Mouse (Mus musculus): ENCODE results near the gene Sag.
A peak's percentile ranks its signal among the peaks of the same experiment; 100 is the strongest.

The Sag gene

GRCm38 (mm10) chr1:87854851-87855251 lies 51.4 kb downstream of the Sag start:
- peak in 1 of 2 experiments; percentile 76 for DNase-seq

GRCm38 (mm10) chr1:87855522-87855921 lies 52.0 kb downstream of the Sag start:
- DNase-seq: no peak

GRCm38 (mm10) chr1:87856823-87857222 lies 53.3 kb downstream of the Sag start:
- DNase-seq: no peak

DNA sequence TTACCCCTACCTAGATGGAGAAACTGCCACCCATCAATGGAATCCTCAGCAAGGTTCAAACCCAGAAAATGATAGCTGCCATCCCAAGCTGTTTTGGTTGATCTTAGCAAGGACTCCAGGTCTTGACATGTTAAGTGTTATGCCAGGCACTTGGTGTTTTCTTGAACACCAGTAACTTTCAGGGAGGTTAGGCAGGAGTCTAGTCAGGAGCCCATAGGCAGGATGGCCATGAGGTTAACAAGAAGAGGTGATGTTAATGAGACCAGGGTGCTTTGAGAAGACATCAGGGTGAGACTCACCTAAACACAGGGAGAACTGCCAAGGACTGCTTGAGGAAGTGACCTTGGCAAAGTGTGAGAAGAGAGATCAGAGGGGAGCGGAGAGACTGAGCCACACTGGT lies 54.6 kb downstream of the Sag start:
- no peak for DNase-seq

- no peak for DNase-seq
Observed at GRCm38 (mm10) chr1:87858529-87858928, 55.0 kb downstream of the Sag start.

DNA sequence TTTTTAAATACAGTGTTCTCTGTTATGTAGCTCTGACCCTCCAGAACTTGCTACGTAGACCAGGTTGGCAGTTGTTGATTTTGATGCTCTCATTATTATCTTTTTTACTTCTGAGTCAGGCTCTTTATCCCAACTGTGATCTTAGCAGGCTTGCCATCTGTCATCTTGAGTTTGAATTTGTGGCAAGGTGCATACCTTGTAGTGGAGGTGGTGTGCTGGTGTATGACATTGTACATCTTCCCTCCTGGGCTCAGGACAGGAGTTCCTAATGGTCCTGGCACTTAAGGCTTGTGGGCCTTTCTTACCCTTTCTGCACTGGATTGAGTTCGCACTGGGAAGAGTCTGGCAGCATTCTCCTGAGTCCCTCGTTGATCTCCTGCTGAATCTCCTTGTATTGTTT lies 60.1 kb downstream of the Sag start:
- DNase-seq: no peak

GRCm38 (mm10) chr1:87864889-87865288 lies 61.4 kb downstream of the Sag start:
- no peak for DNase-seq

- DNase-seq: peak in 1 of 2 experiments; percentile 44
Observed at GRCm38 (mm10) chr1:87866672-87867071, 63.2 kb downstream of the Sag start.

DNA sequence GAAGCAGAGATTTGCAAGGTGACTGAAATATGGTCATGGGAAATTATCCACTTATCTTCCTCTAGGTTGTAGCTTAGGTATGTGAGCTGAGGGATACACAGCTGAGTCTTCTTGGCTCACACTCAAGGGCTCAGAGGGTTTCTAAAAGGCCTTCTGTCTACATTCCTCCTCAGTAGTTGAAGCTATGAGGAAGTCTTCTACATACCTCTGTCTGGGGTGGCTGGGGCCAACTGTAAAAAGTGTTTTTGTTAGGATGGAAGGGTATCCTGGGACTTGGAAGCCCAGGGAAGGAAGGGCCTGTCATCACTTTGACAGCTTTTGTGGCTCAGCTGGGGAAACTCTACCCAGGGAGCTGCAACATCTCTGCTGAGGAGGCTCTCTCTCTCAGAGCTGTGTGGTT lies 68.1 kb downstream of the Sag start:
- no peak for DNase-seq

GRCm38 (mm10) chr1:87873081-87873480 lies 69.6 kb downstream of the Sag start:
- DNase-seq: no peak

DNA sequence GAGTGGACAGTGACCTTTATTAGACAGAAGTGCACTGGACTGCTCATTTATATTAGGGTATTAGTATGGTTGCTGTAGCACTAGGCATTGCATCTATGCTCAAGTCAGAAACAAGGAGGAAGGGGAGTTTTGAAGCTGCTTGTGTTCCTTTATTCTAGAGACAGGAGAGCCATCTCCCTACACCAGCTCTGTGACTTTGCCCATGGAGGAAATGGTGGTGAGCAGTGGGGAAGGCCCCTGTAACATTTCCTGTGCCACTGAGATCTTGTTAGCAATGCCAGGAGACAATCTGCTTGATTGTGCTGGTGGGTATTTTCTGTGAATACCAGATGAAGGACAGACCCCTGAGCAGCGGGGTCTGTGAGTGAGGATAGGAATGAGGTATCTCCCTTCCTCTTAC lies 72.6 kb downstream of the Sag start:
- no peak for DNase-seq

DNA sequence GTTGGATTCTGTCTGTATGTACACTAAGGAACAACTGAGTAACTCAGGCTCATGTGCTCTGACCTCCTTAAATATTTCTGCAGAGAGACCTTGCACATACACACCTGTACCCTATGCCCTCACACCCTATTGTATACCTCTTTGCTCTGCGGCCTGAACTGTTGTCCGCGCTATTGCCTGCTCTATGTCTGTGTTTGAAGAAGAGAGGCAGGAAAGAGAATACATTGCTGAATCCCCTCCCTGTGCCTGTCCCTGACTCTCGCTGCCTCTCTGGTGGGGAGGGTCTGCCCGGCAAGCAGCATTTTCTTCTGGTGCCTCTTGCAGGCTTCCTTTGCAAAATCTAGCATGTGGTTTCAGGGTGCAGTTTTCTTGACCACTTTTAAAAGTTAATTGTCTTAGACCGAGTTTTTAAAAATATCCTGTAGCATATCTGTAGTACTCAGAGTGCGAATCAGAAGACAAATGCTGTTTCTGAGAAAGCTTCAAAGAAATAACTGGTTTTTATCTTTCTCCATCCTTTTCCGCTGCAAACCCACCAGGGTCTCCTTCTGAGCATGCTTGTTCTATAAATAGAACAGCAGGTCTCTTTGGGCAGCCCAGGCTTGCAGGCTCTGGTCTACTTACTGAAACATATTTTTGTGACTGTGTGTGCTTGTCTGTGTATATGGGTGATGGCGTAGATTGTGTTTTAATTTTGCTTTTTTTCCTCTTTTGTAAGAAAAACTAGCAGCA lies 74.2 kb downstream of the Sag start:
- peak in 1 of 2 experiments; percentile 41 for DNase-seq

GRCm38 (mm10) chr1:87879034-87879433 lies 75.6 kb downstream of the Sag start:
- no peak for DNase-seq

- no peak for DNase-seq
Observed at GRCm38 (mm10) chr1:87879494-87880325, 76.2 kb downstream of the Sag start.

GRCm38 (mm10) chr1:87880326-87880627 lies 76.8 kb downstream of the Sag start:
- DNase-seq: no peak

GRCm38 (mm10) chr1:87880856-87881255 lies 77.4 kb downstream of the Sag start:
- DNase-seq: no peak

DNA sequence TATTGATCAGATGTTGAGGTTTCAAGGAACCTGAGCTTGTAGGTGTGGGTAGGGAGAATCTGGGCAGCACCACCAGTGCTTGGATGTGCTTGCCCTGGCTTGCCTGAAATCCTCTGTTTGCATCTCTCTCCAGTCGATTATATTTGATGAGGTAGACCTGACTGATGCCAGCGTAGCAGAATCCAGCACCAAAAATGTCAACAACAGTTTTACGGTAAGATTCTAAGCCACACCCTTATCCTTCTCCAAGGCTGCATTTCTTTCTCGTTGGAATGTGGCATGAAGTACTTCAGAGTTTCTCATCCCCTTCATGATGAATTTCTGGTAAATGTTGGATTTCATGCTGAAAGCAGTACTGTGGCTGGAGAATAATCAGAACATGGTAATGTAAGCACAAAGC lies 78.2 kb downstream of the Sag start:
- no peak for DNase-seq

DNA sequence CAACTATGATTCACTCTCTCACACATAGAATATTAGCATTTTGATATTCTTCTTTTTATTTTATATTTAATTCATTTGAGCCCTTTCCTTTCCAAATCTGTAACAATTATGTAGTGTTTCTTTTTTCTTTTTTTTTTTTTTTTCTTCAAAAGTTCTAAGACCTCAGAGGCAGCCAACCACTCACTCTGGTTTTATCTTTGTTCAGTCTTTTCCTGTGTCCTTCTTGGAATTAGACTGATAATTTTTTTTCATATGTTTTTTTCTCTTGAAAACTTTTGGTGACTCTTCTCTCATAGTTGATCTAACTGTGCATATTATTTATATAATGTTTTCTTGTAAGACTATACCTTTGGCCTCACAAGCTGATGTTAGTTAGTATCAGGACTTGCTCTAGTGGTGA lies 79.1 kb downstream of the Sag start:
- DNase-seq: no peak

DNA sequence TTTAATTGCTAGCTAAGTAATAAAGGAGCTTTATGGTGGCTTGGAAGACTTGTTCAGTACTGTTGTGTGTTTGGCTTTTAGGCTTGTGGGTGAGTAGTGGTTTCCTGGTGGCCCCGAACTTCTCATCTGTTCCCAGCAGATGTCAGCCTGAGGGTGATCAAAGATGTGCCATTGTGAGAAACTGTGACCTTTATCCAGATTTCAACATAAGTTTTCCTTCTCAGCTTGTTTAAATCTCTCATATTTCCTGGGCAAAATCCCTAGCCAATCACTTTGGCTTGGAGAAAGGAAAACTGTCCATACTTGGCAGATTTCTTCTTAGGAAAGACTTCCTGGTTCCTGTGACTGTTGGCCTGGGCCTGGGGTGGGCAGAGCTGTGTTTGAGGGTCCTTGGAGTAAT lies 87.5 kb downstream of the Sag start:
- no peak for DNase-seq

- DNase-seq: no peak
Observed at GRCm38 (mm10) chr1:87891634-87892033, 88.2 kb downstream of the Sag start.

DNA sequence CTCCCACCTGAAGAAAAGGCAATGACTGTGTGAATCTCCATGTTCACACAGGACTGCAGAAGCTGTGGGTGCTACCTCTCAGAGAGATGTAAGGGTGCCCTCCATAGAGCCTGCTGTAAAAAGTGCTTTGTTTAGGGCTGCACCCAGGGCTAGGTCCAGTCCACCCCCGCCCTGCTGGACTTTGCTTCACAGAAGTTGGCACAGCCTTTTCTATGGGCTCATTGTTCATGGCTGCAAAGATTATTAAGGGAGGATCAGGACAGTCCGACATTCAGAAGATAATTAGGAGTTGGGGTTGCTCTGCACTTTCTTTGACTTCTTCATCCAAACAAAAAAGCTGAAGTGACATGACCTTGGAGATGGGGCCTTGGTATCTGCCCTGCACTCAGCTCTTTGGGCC lies 89.0 kb downstream of the Sag start:
- no peak for DNase-seq

GRCm38 (mm10) chr1:87893414-87893813 lies 89.9 kb downstream of the Sag start:
- no peak for DNase-seq

All from thymus, adult 18-20 months (tissue).